In genomic region chr12:76545786-76546370, GRCm38 (mm10) we compare ENCODE assay signal across 9 mouse cellular contexts. TPM values are rescaled to one million over a fixed set of nuclear protein-coding genes. Genes with fewer than 3 reads are reported as not detected.
DNase-seq lines count a peak whose midpoint lies in the region; ATAC-seq and TF ChIP-seq lines count a peak whose summit lies in the region.
"Had no signal": no experiment of that assay in that cellular context is flagged by ENCODE, and none has a peak within 500 bp of the region (broad histone marks: within the 10 kb centered on the region; RNA-seq: fewer than 3 reads in every experiment).

No protein-coding gene starts in this region.

- no peaks in the 10 kb centered on the region for H3K9me3 ChIP-seq in kidney, embryonic 14.5 days (ENCODE audit: control insufficient read depth, low read length)
- no peaks in the 10 kb centered on the region for H3K9me3 ChIP-seq in E14TG2a.4 (ENCODE audit: low read length)
- H3K9me3 ChIP-seq in limb, embryonic 10.5 days (replicated peaks) = no peaks in the 10 kb centered on the region
- H3K9me3 ChIP-seq: forebrain, embryonic 13.5 days; midbrain, embryonic 10.5 days had no signal

- H3K4me3 ChIP-seq in kidney, embryonic 14.5 days (ENCODE audit: low read length) = no peak overlapping the region
- H3K4me3 ChIP-seq in E14TG2a.4 (replicated peaks; ENCODE audit: low read length) = peak overlapping the region; percentile 67
- H3K4me3 ChIP-seq in limb, embryonic 10.5 days = peak overlapping the region; percentile 40

- DNase-seq in kidney, adult 9 months = no peak
- no peak for DNase-seq in Patski (ENCODE audit: low read depth, low spot score)
- no peak for DNase-seq in limb, embryonic 10.5 days (ENCODE audit: low spot score)
- no peak for DNase-seq in cerebellum, adult 11-12 months
- DNase-seq in adrenal gland, postnatal 36 days = no peak

- peaks cover 38% of the 10 kb centered on the region for H3K4me1 ChIP-seq in kidney, embryonic 14.5 days (ENCODE audit: control insufficient read depth, insufficient read depth, low read length)
- peaks cover 77% of the 10 kb centered on the region for H3K4me1 ChIP-seq in E14TG2a.4 (replicated peaks; ENCODE audit: low read depth, low read length)
- H3K4me1 ChIP-seq in limb, embryonic 10.5 days = peaks cover 41% of the 10 kb centered on the region

- no peaks in the 10 kb centered on the region for H3K36me3 ChIP-seq in kidney, embryonic 14.5 days (ENCODE audit: control insufficient read depth, insufficient read depth, low read length)
- H3K36me3 ChIP-seq in E14TG2a.4 (ENCODE audit: insufficient read depth, low read length) = peaks cover 3% of the 10 kb centered on the region; the same call in 1 of the 2 replicates
- no peaks in the 10 kb centered on the region for H3K36me3 ChIP-seq in limb, embryonic 10.5 days
- H3K36me3 ChIP-seq: midbrain, embryonic 10.5 days had no signal

- no peak overlapping the region for H3K9ac ChIP-seq in kidney, embryonic 14.5 days (ENCODE audit: low read depth, low read length)

- no peaks in the 10 kb centered on the region for H3K27me3 ChIP-seq in kidney, embryonic 14.5 days (ENCODE audit: control insufficient read depth, insufficient read depth, low read length)
- H3K27me3 ChIP-seq in E14TG2a.4 (ENCODE audit: insufficient read depth, low read length) (peaks cover 4% of the 10 kb centered on the region; the same call in 1 of the 2 replicates), Patski (no peaks in the 10 kb centered on the region)
- H3K27me3 ChIP-seq in limb, embryonic 10.5 days (ENCODE audit: low read depth, poor library complexity, severe bottlenecking) = peaks cover 17% of the 10 kb centered on the region

- CTCF ChIA-PET in Patski (lab: Charles Lee) = interaction anchor here (1.1 kb wide), 1 partner anchor 11 kb away, joined by 3 read pairs; no protein-coding TSS in a partner anchor

- H3K27ac ChIP-seq in kidney, embryonic 14.5 days (ENCODE audit: low read depth, low read length) = peak overlapping the region; percentile 42; the same call in 1 of the 2 replicates
- peak overlapping the region; percentile 78; the same call in 1 of the 2 replicates for H3K27ac ChIP-seq in limb, embryonic 10.5 days
- H3K27ac ChIP-seq: forebrain, embryonic 13.5 days had no signal

- in situ Hi-C loops in Patski (cut with MboI; ENCODE audit: low pct_unique_long_range_greater_than_20kb) = no loop called here

- POLR2A ChIA-PET in Patski (lab: Charles Lee) = interaction anchor here (0.6 kb wide), 1 partner anchor 50 kb away, joined by 3 read pairs; no protein-coding TSS in a partner anchor

- no peak for ATAC-seq in kidney, embryonic 14.5 days (ENCODE audit: low FRiP score, low TSS enrichment)
- ATAC-seq in Patski = peak; percentile 4

- no peak for TF ChIP-seq CTCF in E14TG2a.4 (conservative IDR thresholded peaks at IDR 0.05; ENCODE audit: low read length)
- TF ChIP-seq CTCF in Patski (IDR thresholded peaks at IDR 0.05) = no peak

- WGBS in kidney, embryonic 14.5 days = 36% methylated on average over 15 of the region's 15 CpGs
- 50% methylated on average over 15 of the region's 15 CpGs for WGBS in limb, embryonic 10.5 days

- peak overlapping the region; percentile 5; the same call in 1 of the 2 replicates for H3K4me2 ChIP-seq in kidney, embryonic 14.5 days (replicated peaks; ENCODE audit: low read depth, low read length)

RNA-seq across cellular contexts. Expression of gene Plekhg3, which starts 15.2 kb away (rescaled TPM):
- 7.9 and 15.1 TPM in 2 replicates for polyA plus RNA-seq in kidney, embryonic 14.5 days (2014; fragmentation: Nextera tagmentation; extraction: Ambion mirVana)
- polyA plus RNA-seq in Patski (2021) = 73.4 TPM
- 5.7 and 6.2 TPM in 2 replicates for polyA plus RNA-seq in limb, embryonic 10.5 days (2016; fragmentation: Nextera tagmentation; extraction: Ambion mirVana)
- 10 to 100 TPM; 11.1 to 13.0 TPM for total RNA-seq in adrenal gland, postnatal 36 days (2021)
